Mouse (Mus musculus) bone marrow, adult 2 months (tissue): ENCODE data around the gene Cdc42se2.

Source experiments
- CTCF ChIP-seq: fragments of 200-500 bp; IDR thresholded peaks from 2 replicates; pipeline ENCODE4 v1.5.1; 2011; ENCODE audit warnings: low read length, control low read depth; ENCODE audit not compliant: control insufficient read depth, insufficient read depth
- POLR2A ChIP-seq: fragments of 200-500 bp; IDR thresholded peaks from 2 replicates; pipeline ENCODE4 v1.6.1; 2011; ENCODE audit warnings: low read depth, mild to moderate bottlenecking, control low read depth, low read length, borderline replicate concordance; ENCODE audit not compliant: control insufficient read depth

- no peak for TF ChIP-seq CTCF
- no peak for TF ChIP-seq POLR2A
Observed at GRCm38 (mm10) chr11:54739012-54739750, 48.3 kb downstream of the Cdc42se2 start.
